Mouse (Mus musculus) liver, embryonic 13.5 days (tissue): ENCODE results near the gene Hexb. TPM values are rescaled to one million over a fixed set of nuclear protein-coding genes. Genes with fewer than 3 reads are reported as not detected.

Experiments
- ATAC-seq: fragments of 200-750 bp; cut with Nextera tagmentation; 2 replicates; pipeline ENCODE4 v1.8.0; 2017; ENCODE audit warnings: low read depth, mild to moderate bottlenecking, moderate number of reproducible peaks, moderate library complexity
- DNase-seq: peaks from one replicate; pipeline ENCODE4 v3.0.0; 2022
- H3K27ac ChIP-seq: fragments of 300-500 bp; sonication (generic); 2 replicates; pipeline ENCODE4 v1.5.1; 2015; ENCODE audit warnings: moderate library complexity, mild to moderate bottlenecking, inconsistent platforms
- H3K27me3 ChIP-seq: fragments of 300-500 bp; sonication (generic); 2 replicates; pipeline ENCODE4 v1.6.1; 2015; ENCODE audit warnings: mild to moderate bottlenecking, inconsistent platforms
- H3K36me3 ChIP-seq: fragments of 300-500 bp; sonication (generic); 2 replicates; pipeline ENCODE4 v1.6.1; 2015; ENCODE audit warnings: mild to moderate bottlenecking, inconsistent platforms
- H3K4me1 ChIP-seq: fragments of 300-500 bp; sonication (generic); replicated peaks from 2 replicates; pipeline ENCODE4 v1.6.1; 2015; ENCODE audit warnings: inconsistent platforms
- H3K4me2 ChIP-seq: fragments of 300-500 bp; sonication (generic); 2 replicates; pipeline ENCODE4 v1.6.1; 2015; ENCODE audit warnings: inconsistent platforms, mild to moderate bottlenecking, moderate library complexity
- H3K4me3 ChIP-seq: fragments of 300-500 bp; sonication (generic); replicated peaks from 2 replicates; pipeline ENCODE4 v1.5.1; 2015; ENCODE audit warnings: mild to moderate bottlenecking, inconsistent platforms
- H3K9ac ChIP-seq: fragments of 300-500 bp; sonication (generic); 2 replicates; pipeline ENCODE4 v1.6.1; 2015; ENCODE audit warnings: mild to moderate bottlenecking, inconsistent platforms
- H3K9me3 ChIP-seq: fragments of 300-500 bp; sonication (generic); replicated peaks from 2 replicates; pipeline ENCODE4 v1.6.1; 2016; ENCODE audit warnings: inconsistent platforms
- WGBS: fragments of 180-500 bp; shearing (Covaris S2); methylation state at CpG from one replicate; pipeline ENCODE4 v1.1.7; 2015; ENCODE audit not compliant: insufficient replicate concordance; 5-methylcytosine and 5-hydroxymethylcytosine counted together
- polyA plus RNA-seq: library from polyadenylated mRNA; unstranded; fragments of >200 nt; fragmentation: Nextera tagmentation; extraction: Ambion mirVana; gene quantifications from 2 replicates; pipeline ENCODE4 v1.2.1, GENCODE M21; 2015

Gene Hexb
- polyA plus RNA-seq, 1 experiment from 2014 or later = 16.0 TPM

DNA sequence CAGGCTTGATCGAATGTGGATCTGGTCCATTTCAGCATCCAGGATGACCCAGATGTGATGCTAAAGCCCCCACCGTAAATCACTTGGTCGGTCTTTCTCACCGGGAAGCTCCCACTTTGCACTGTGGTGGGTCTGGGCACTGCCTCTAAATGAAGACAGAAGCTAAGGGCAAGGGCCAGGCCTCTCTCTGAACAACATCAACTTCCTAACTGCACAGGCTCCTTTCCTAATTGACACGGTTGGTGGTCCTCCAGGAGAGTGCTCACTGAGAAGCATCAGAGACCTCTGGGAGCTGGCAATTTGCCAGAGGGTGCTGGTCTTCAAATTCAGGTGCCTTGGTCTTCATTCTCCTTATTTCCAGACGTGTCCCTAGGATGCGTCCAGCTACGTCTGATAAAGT lies 25.7 kb upstream of the Hexb start:
- no peaks in the 10 kb centered on the region for H3K27me3 ChIP-seq
- no peaks in the 10 kb centered on the region; the same call in 1 of the 2 replicates for H3K4me1 ChIP-seq
- no peaks in the 10 kb centered on the region for H3K36me3 ChIP-seq
- ATAC-seq (peak; percentile 16; the same call in 1 of the 2 replicates), DNase-seq (no peak)
- no peak overlapping the region for H3K27ac ChIP-seq
- H3K4me3 ChIP-seq = no peak overlapping the region
- no peak overlapping the region for H3K9ac ChIP-seq
- H3K9me3 ChIP-seq = no peaks in the 10 kb centered on the region
- WGBS = 65% methylated on average over 8 of the region's 8 CpGs
- no peak overlapping the region for H3K4me2 ChIP-seq

DNA sequence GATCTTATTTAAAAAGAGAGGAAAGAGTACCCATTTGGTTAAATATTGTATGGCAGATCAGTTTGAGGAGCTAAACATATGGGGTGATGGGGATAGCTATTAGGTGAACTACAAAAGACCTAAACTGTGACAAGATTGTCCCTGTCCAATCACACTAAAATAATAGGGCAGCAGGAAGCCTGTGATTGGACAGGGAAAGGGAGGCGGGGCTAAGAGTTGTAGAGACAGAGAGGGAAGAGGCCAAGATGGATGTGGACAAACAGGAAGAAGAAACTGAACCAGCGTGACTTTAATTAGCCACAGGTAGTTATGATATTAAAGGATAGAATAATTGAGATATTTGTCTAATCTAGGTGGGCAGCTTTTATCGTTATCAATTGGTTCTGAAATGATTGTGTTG lies 21.9 kb upstream of the Hexb start:
- no peak for ATAC-seq
- H3K9ac ChIP-seq = no peak overlapping the region
- no peaks in the 10 kb centered on the region for H3K27me3 ChIP-seq
- no peaks in the 10 kb centered on the region for H3K36me3 ChIP-seq
- H3K4me1 ChIP-seq = no peaks in the 10 kb centered on the region; the same call in 1 of the 2 replicates
- WGBS = 78% methylated on average over 3 of the region's 3 CpGs
- H3K4me3 ChIP-seq = no peak overlapping the region
- no peak overlapping the region for H3K4me2 ChIP-seq
- no peak for DNase-seq
- no peaks in the 10 kb centered on the region for H3K9me3 ChIP-seq
- H3K27ac ChIP-seq = no peak overlapping the region

DNA sequence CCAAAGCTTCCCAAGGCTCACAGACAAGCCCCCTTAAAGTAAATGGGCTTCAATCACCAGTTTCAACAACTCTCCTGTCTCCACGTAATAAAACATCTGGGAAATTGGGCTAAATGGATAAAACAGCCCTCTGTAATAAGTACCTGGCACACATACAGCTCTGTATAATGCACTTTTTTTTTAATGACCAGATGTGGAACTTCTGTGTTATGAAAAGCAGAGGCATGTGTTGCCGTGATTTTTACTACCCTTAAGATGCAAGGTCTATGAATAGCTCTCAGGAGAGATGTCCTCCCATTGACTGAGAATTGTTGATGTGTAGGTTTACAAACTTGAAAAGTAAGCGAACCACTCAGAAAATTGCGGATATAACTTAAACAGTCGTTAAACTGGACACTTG lies 18.0 kb upstream of the Hexb start:
- H3K9me3 ChIP-seq = no peaks in the 10 kb centered on the region
- WGBS = 57% methylated on average over 5 of the region's 5 CpGs
- no peak overlapping the region for H3K4me2 ChIP-seq
- no peak for DNase-seq
- H3K9ac ChIP-seq = no peak overlapping the region
- no peak overlapping the region for H3K4me3 ChIP-seq
- no peaks in the 10 kb centered on the region for H3K36me3 ChIP-seq
- no peaks in the 10 kb centered on the region for H3K27me3 ChIP-seq
- H3K4me1 ChIP-seq = no peaks in the 10 kb centered on the region
- no peak overlapping the region for H3K27ac ChIP-seq
- ATAC-seq = no peak

- 62% methylated on average over 4 of the region's 4 CpGs for WGBS
- Histone ChIP-seq H3K27me3 (no peaks in the 10 kb centered on the region), H3K9ac (no peak overlapping the region), H3K4me3 (no peak overlapping the region), H3K27ac (no peak overlapping the region), H3K4me1 (no peaks in the 10 kb centered on the region), H3K4me2 (no peak overlapping the region), H3K36me3 (no peaks in the 10 kb centered on the region), H3K9me3 (no peaks in the 10 kb centered on the region)
- no peak for ATAC-seq
- no peak for DNase-seq
Observed at GRCm38 (mm10) chr13:97215563-97215962, 17.4 kb upstream of the Hexb start.

GRCm38 (mm10) chr13:97214583-97215268 lies 16.6 kb upstream of the Hexb start:
- Histone ChIP-seq H3K27me3 (no peaks in the 10 kb centered on the region), H3K4me2 (no peak overlapping the region), H3K4me1 (no peaks in the 10 kb centered on the region), H3K36me3 (no peaks in the 10 kb centered on the region), H3K9ac (no peak overlapping the region), H3K4me3 (no peak overlapping the region), H3K9me3 (no peaks in the 10 kb centered on the region), H3K27ac (no peak overlapping the region)
- ATAC-seq (no peak), DNase-seq (no peak)
- WGBS = 58% methylated on average over 3 of the region's 3 CpGs

DNA sequence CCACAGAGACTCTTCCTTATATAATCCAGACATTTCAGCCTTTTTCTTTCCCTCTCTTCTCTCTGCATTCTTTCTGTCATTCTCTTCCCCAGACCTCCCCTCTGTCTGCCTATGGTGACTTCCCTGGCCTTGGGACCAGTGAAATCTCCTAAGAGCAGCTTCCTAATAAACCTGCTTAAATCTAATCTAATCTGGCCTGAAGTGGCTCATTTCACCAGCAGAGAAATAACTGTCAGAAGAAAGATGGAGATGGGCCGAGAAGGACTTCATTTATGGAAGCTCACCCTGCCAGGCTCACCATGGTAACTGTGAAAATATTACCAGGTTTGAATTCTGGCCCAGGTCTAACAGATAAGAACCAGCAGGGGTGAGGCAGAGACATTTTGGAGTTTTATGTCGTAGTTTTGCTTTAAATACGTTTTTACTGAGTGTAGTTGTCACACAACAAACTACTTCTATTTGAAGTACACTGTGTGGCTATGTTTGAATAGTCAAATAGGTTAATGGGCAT lies 10.4 kb upstream of the Hexb start:
- Histone ChIP-seq H3K4me1 (peaks cover 16% of the 10 kb centered on the region), H3K9ac (no peak overlapping the region), H3K4me2 (no peak overlapping the region), H3K4me3 (no peak overlapping the region), H3K27ac (no peak overlapping the region), H3K27me3 (no peaks in the 10 kb centered on the region), H3K36me3 (no peaks in the 10 kb centered on the region), H3K9me3 (no peaks in the 10 kb centered on the region)
- whole genome bisulfite sequencing = 35% methylated on average over 3 of the region's 3 CpGs
- ATAC-seq (no peak), DNase-seq (no peak)

DNA sequence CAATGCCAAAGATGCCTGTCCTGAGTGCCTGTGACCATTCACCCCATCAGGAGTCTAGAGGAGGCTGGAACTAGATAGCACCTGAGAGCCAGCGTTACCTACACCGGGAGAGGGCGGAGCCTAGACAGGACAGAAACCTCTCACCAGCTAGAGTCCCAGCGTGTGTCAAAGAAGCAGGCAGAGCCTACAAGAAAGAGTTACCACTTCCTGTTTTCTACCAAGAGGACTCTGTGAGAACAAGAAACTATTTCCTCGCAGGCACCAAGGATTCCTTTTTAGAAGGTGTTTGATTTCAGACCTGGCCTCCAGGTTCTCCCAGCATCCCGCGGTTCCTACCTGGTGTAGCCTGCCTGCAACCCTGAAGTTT lies 9.9 kb upstream of the Hexb start:
- H3K9me3 ChIP-seq = no peaks in the 10 kb centered on the region
- no peaks in the 10 kb centered on the region for H3K36me3 ChIP-seq
- ATAC-seq = no peak
- no peaks in the 10 kb centered on the region for H3K27me3 ChIP-seq
- H3K4me1 ChIP-seq = peaks cover 16% of the 10 kb centered on the region
- 35% methylated on average over 7 of the region's 7 CpGs for WGBS
- no peak overlapping the region for H3K4me2 ChIP-seq
- H3K27ac ChIP-seq = no peak overlapping the region
- no peak overlapping the region for H3K4me3 ChIP-seq
- no peak for DNase-seq
- no peak overlapping the region for H3K9ac ChIP-seq

DNA sequence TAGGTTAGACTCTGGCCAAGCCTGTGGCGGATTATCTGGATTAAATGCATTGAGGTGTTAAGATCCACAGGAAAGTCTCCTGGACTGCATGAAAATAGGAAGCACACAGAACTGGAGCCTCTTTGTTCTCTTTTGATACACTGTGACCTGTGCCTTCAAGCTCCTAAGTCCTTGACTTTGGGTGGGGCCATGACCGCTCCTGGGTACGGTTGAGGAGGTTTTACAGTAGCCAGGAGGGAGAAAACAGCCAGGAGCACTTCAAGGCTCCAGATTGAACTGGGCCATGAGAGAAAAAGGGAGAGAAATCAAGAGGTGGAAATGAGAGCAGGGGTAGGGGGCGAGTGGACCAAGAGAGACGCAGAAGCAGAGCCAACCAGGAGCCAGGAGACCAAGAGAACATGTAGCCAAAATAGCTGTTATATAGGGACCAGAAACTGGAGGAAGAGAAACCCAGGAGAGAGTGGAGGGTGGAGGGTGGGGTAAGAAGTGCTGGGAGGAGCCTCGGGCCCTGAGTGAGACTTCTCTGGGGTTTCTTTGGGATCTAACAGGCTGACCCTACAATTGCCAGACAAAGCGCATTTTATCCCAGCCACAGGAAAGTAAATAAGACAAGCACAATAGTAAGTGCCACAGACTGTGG lies 9.4 kb upstream of the Hexb start:
- Histone ChIP-seq H3K27me3 (no peaks in the 10 kb centered on the region), H3K4me1 (peaks cover 16% of the 10 kb centered on the region), H3K4me2 (no peak overlapping the region), H3K9me3 (no peaks in the 10 kb centered on the region), H3K36me3 (no peaks in the 10 kb centered on the region), H3K27ac (no peak overlapping the region), H3K4me3 (no peak overlapping the region), H3K9ac (no peak overlapping the region)
- 70% methylated on average over 7 of the region's 7 CpGs for WGBS
- no peak for DNase-seq
- no peak for ATAC-seq

DNA sequence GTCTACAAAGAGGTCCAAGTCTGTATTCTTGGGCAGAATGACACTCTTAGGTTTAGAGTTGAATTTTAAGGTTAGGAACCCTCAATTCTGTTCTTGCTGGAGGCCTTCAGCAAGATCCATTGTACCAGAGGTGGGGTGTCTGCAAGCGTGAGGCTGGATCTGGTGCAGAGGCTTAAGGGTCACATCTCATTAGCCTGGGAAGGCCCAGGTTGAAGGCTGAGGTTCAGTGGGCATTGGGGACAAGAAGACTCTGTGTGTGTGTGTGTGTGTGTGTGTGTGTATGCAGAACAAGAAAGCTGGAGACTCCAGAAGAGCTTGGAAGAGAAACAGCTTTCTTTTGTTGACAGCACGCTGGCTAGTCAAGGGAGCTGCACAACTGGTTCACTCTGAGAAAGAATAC lies 7.9 kb upstream of the Hexb start:
- DNase-seq (no peak), ATAC-seq (no peak)
- no peak overlapping the region for H3K9ac ChIP-seq
- H3K4me3 ChIP-seq = no peak overlapping the region
- H3K9me3 ChIP-seq = no peaks in the 10 kb centered on the region
- 71% methylated on average over 2 of the region's 2 CpGs for WGBS
- H3K36me3 ChIP-seq = no peaks in the 10 kb centered on the region
- no peaks in the 10 kb centered on the region for H3K27me3 ChIP-seq
- H3K27ac ChIP-seq = peak overlapping the region; percentile 15; the same call in 1 of the 2 replicates
- peaks cover 16% of the 10 kb centered on the region for H3K4me1 ChIP-seq
- H3K4me2 ChIP-seq = peak overlapping the region; percentile 62

DNA sequence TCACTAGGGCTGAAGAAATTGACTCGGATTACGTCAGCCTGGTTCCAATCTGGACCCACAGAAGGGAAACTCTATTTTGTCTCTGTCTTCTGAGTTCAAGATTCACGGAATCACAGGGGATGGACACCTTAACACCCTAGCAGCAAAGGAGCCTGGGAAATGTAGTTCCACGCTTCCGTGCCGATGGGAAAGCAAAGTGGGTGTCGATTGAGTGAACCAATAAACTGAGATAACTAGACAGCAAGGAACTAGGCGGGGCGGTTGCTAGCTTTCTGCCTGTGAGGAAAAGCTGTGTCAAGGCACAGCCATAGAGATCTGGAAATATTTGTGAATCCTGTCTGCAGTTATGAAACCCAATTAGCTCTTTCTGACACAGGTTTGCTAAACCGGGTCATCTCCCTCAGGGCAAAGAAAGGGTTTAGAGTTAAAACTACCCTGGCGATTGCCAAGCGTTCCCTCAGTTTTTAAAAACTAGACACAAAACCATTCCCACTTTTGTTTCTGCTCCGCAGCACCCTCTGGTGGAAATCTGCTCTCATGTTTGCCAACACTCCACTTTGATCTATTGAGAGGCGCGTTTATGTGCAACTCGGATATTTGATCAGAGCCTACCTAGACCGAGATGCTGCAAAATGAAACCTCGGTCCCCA lies 7.0 kb upstream of the Hexb start:
- Histone ChIP-seq H3K36me3 (no peaks in the 10 kb centered on the region), H3K27ac (peak overlapping the region; percentile 66), H3K27me3 (no peaks in the 10 kb centered on the region), H3K4me1 (peaks cover 16% of the 10 kb centered on the region), H3K4me2 (peak overlapping the region; percentile 62), H3K4me3 (peak overlapping the region; percentile 40), H3K9ac (peak overlapping the region; percentile 41), H3K9me3 (no peaks in the 10 kb centered on the region)
- peak; percentile 90 for ATAC-seq
- peak; percentile 72 for DNase-seq
- WGBS = 7% methylated on average over 18 of the region's 18 CpGs

- Histone ChIP-seq H3K4me2 (no peak overlapping the region), H3K27ac (no peak overlapping the region), H3K9me3 (no peaks in the 10 kb centered on the region), H3K36me3 (no peaks in the 10 kb centered on the region), H3K27me3 (no peaks in the 10 kb centered on the region), H3K4me3 (no peak overlapping the region), H3K4me1 (peaks cover 33% of the 10 kb centered on the region), H3K9ac (no peak overlapping the region)
- ATAC-seq (no peak), DNase-seq (no peak)
- 53% methylated on average over 4 of the region's 4 CpGs for WGBS
Observed at GRCm38 (mm10) chr13:97201896-97202295, 3.7 kb upstream of the Hexb start.
